Mouse (Mus musculus): ENCODE data around the gene Sorcs2.

Sorcs2 gene

DNA sequence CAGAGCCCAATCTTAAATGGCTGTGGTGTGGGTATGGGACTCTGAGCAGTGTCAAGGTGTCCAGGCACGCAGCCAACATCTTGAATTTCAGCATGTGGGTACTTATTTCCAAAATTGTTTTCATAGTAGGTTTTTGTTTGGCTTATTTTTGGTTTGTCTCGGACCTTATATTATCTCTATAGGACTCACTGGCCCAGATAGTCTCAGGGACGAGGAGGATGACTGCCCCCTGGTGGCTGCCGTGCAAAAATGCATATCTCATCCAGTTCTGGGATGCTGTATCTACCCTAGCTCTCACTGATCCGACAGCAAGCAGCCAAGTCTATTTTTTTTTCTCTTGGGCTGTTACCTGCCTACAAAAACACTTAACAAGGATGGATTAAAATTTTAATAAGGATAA lies 422.3 kb downstream of the Sorcs2 start:
- DNase-seq, result peak; percentile 66

GRCm38 (mm10) chr5:35974265-35974664 lies 423.7 kb downstream of the Sorcs2 start:
- DNase-seq, result no peak

- DNase-seq, result no peak
These were observed 424.1 kb downstream of the Sorcs2 start for GRCm38 (mm10) chr5:35973800-35974199.

DNA sequence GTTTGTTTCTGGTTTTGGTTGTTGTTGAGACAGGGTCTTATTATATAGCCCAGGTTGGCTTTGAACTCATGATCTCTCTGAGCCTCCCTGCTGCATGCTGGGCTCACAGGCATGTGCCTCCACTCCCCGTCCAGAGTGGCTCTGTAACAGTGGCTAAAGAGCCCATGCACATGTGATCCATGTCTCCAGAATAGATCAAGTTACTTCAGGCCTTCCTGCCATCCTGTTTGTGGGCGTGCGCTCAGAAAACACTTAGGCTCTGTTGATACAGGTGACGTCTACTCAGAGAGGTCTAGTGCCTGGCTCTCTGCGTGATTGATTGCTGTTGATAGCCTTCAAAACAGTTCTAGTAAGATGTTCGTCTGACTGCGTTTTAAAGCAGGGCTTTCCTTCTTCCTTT lies 425.2 kb downstream of the Sorcs2 start:
- no peak for DNase-seq

GRCm38 (mm10) chr5:35971841-35972578 lies 425.9 kb downstream of the Sorcs2 start:
- peak; percentile 53 for DNase-seq

DNA sequence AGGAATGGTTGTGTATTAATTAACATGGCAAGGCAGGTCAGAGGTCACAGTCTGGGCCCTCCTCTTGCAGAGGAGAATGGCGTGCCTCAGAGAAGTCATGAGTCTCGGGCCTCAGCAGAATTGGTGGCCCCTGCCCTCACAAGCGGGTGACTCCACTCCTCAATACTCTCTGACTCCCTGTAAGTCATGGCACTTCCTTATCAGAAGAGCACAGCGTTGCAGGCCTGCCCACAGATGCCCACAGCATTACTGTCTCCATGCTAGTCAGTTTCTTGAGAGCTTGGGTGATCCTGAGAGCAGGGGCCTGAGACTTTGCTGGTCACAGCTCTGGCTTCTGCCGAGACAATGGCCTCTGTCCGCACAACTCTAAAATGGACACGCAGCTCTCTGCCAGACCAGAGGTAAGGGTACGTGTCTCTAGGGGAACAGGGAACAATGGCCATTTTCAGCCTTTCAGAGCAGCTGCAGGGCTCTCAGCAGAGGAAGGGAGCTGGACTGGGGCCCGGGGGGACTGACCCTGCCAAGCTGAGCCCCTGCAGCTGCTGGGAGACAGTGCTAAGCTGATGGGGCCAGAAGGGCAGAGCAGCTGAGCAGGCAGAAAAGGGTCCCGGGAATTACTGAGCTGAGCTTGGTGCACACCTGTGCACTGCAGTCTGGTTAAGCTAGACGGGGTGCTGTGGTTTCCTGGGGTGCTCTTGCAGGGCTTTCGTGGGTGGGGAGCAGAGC lies 427.4 kb downstream of the Sorcs2 start:
- no peak for DNase-seq

DNA sequence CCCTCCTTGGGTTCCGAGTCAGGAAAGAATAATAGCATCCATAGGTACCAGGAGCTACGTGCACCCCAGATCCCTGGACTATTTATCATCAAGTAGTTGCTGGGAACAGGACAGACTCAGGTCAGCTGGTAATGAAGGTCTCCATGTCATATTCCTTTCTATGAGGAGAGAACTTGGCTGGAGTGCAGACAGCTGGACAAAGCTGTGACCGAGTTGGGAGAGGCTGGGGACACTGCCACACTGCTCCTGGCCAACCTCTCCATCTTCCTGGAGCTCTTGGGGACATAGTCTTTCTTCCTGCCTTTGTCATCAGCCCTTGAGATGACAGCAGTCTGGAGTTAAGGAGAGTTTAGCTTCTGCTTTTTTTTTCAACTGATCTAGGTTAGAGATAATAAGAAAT lies 428.1 kb downstream of the Sorcs2 start:
- no peak for DNase-seq

Measured in right cerebral cortex, postnatal 25 days (tissue).